Mouse (Mus musculus) embryo, embryonic 11 days (tissue): Measurements from ENCODE around the gene Mphosph9.

Source experiments
- DNase-seq: peaks from one replicate; pipeline ENCODE4 v3.0.0-alpha.2; 2015

Mphosph9 gene

GRCm38 (mm10) chr5:124210281-124211016 lies 117.3 kb downstream of the Mphosph9 start:
- peak; percentile 42 for DNase-seq

- no peak for DNase-seq
Measured at GRCm38 (mm10) chr5:124209850-124210249, 117.9 kb downstream of the Mphosph9 start.

- DNase-seq = no peak
Measured at GRCm38 (mm10) chr5:124208030-124208429, 119.7 kb downstream of the Mphosph9 start.

GRCm38 (mm10) chr5:124206481-124207038 lies 121.2 kb downstream of the Mphosph9 start:
- DNase-seq = peak; percentile 54

- no peak for DNase-seq
Measured at GRCm38 (mm10) chr5:124205809-124206380, 121.9 kb downstream of the Mphosph9 start.

GRCm38 (mm10) chr5:124205211-124205610 lies 122.6 kb downstream of the Mphosph9 start:
- DNase-seq = no peak

GRCm38 (mm10) chr5:124204127-124204794 lies 123.5 kb downstream of the Mphosph9 start:
- DNase-seq = no peak

GRCm38 (mm10) chr5:124203251-124203650 lies 124.5 kb downstream of the Mphosph9 start:
- no peak for DNase-seq

- no peak for DNase-seq
Measured at GRCm38 (mm10) chr5:124202071-124202470, 125.7 kb downstream of the Mphosph9 start.

- no peak for DNase-seq
Measured at GRCm38 (mm10) chr5:124201564-124201963, 126.2 kb downstream of the Mphosph9 start.
